Mouse (Mus musculus): ENCODE results near the gene Xpo6. TPM values are rescaled to one million over a fixed set of nuclear protein-coding genes. Genes with fewer than 3 reads are reported as not detected.

Xpo6 gene
- polyA plus RNA-seq, 1 experiment: 162 TPM

DNA sequence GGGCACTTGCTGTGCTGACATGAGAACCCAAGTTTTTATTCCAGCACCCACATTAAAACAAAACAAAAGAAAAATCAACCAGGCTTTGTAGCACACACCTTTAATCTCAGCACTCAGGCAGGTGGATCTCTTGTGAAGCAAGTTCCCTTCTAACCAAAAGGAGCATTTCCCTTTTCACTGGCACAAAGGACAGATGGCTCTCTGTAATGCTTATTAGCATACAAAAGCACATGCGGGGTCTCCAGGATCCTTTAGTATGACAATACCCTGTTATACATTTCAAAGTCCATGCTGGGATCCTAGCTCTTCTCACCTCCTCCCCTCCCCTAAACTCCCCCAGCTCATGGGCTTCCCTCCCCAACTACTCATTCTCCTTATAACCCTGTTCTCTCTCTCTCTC lies 20.3 kb upstream of the Xpo6 start:
- Histone ChIP-seq H3K4me3 (replicated peaks; ENCODE audit: insufficient read depth, low read depth, low read length) (no peak overlapping the region), H3K27me3 (ENCODE audit: control insufficient read depth, insufficient read depth, low read length) (no peaks in the 10 kb centered on the region), H3K4me1 (ENCODE audit: control insufficient read depth, insufficient read depth, low read length) (peaks cover 6% of the 10 kb centered on the region), H3K27ac (ENCODE audit: insufficient read depth, low read length) (no peak overlapping the region)
- no peak for DNase-seq
- WGBS: 65% methylated on average over 1 of the region's 1 CpGs
- no peak for TF ChIP-seq CTCF (IDR thresholded peaks at IDR 0.05; ENCODE audit: borderline replicate concordance, insufficient read depth, low read depth, low read length)
- no peak for TF ChIP-seq POLR2A (IDR thresholded peaks at IDR 0.05; ENCODE audit: borderline replicate concordance, insufficient read depth, low read length)

DNA sequence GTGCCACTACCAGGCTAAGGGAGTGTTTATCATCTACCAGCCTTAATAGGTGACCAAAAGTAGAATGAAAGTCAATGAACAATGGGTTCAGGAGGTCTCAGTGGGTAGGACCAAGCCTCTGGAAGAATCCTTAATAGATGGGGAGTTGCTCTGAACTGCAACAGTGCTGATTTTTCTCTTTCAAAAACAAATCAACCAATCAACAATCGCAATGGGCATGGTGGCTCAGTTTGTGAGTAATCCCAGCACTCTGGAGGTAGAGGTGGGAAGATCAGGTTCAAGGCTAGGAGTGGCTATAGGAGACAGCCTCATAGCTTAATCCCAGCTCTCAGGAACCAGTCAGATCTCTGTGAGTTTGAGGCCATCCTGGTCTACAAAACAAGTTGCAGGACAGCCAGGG lies 18.0 kb upstream of the Xpo6 start:
- H3K27ac ChIP-seq (ENCODE audit: insufficient read depth, low read length): no peak overlapping the region
- TF ChIP-seq POLR2A (IDR thresholded peaks at IDR 0.05; ENCODE audit: borderline replicate concordance, insufficient read depth, low read length) (no peak), CTCF (IDR thresholded peaks at IDR 0.05; ENCODE audit: borderline replicate concordance, insufficient read depth, low read depth, low read length) (no peak)
- peaks cover 11% of the 10 kb centered on the region for H3K4me1 ChIP-seq (ENCODE audit: control insufficient read depth, insufficient read depth, low read length)
- H3K27me3 ChIP-seq (ENCODE audit: control insufficient read depth, insufficient read depth, low read length): no peaks in the 10 kb centered on the region
- H3K4me3 ChIP-seq (replicated peaks; ENCODE audit: insufficient read depth, low read depth, low read length): no peak overlapping the region
- 87% methylated on average over 1 of the region's 1 CpGs for WGBS
- DNase-seq: no peak

DNA sequence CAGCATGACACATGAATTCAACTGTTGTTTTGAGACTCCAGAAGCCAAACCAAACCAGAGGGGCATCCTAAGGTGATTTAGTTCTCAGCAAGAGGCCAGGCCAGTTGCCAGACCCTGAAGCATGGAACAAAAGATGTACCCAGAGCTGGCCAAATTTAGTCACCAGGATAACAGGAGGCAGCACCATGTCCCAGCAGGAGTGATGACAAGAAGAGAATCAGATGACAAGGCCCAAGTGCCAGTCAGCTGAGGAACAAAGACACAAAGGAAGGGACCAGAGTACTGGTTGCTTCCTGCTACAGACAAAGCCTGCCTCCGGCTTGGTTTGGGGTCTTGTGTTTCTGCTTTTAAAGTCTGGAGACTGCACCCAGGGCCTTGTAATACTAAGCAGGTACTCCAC lies 16.6 kb upstream of the Xpo6 start:
- DNase-seq: peak; percentile 88 to 94
- peaks cover 11% of the 10 kb centered on the region for H3K4me1 ChIP-seq (ENCODE audit: control insufficient read depth, insufficient read depth, low read length)
- no peak for TF ChIP-seq POLR2A (IDR thresholded peaks at IDR 0.05; ENCODE audit: borderline replicate concordance, insufficient read depth, low read length)
- no peak for TF ChIP-seq CTCF (IDR thresholded peaks at IDR 0.05; ENCODE audit: borderline replicate concordance, insufficient read depth, low read depth, low read length)
- H3K27me3 ChIP-seq (ENCODE audit: control insufficient read depth, insufficient read depth, low read length): no peaks in the 10 kb centered on the region
- WGBS: 9% methylated on average over 1 of the region's 1 CpGs
- no peak overlapping the region for H3K4me3 ChIP-seq (replicated peaks; ENCODE audit: insufficient read depth, low read depth, low read length)
- peak overlapping the region; percentile 6; the same call in 1 of the 2 replicates for H3K27ac ChIP-seq (ENCODE audit: insufficient read depth, low read length)

DNA sequence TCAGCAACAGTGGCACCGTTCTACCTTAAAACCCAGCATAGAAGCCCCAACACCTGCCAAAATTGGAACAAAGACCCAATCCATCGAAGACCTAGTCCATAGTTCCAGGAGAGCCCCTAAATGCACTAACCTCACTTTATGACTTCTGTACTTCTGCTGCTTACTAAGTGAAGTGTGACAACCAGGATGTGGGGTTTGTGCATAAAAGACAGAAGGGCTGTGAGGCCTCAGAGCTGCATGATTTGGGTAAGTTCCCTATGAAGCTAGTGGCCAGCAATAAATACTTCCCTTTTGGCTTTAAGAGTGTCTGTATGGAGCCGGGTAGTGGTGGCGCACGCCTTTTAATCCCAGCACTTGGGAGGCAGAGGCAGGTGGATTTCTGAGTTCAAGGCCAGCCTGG lies 10.6 kb upstream of the Xpo6 start:
- no peak overlapping the region for H3K27ac ChIP-seq (ENCODE audit: insufficient read depth, low read length)
- WGBS: 89% methylated on average over 5 of the region's 5 CpGs
- no peak for DNase-seq
- TF ChIP-seq CTCF (IDR thresholded peaks at IDR 0.05; ENCODE audit: borderline replicate concordance, insufficient read depth, low read depth, low read length): no peak
- no peak for TF ChIP-seq POLR2A (IDR thresholded peaks at IDR 0.05; ENCODE audit: borderline replicate concordance, insufficient read depth, low read length)
- H3K4me1 ChIP-seq (ENCODE audit: control insufficient read depth, insufficient read depth, low read length): peaks cover 6% of the 10 kb centered on the region; the same call in 1 of the 2 replicates
- no peak overlapping the region for H3K4me3 ChIP-seq (replicated peaks; ENCODE audit: insufficient read depth, low read depth, low read length)
- H3K27me3 ChIP-seq (ENCODE audit: control insufficient read depth, insufficient read depth, low read length): no peaks in the 10 kb centered on the region

DNA sequence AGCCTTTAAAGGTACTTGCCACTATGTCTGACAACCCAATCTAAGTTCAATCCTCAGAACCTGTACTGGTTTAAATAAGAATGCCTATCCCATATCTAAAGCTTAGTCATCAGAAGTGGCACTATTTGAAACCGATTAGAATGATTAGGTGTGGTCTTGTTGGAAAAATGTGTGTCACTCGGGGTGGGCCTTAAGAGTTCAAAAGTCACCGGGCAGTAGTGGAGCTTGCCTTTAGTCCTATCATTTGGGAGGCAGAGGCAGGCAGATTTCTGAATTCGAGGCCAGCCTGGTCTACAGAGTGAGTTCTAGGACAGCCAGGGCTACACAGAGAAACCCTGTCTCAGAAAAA lies 670 bp upstream of the Xpo6 start:
- Histone ChIP-seq H3K27me3 (ENCODE audit: control insufficient read depth, insufficient read depth, low read length) (no peaks in the 10 kb centered on the region), H3K4me1 (ENCODE audit: control insufficient read depth, insufficient read depth, low read length) (peaks cover 5% of the 10 kb centered on the region), H3K27ac (ENCODE audit: insufficient read depth, low read length) (no peak overlapping the region), H3K4me3 (replicated peaks; ENCODE audit: insufficient read depth, low read depth, low read length) (peak overlapping the region; percentile 96)
- 94% methylated on average over 4 of the region's 4 CpGs for WGBS
- DNase-seq: no peak
- TF ChIP-seq CTCF (IDR thresholded peaks at IDR 0.05; ENCODE audit: borderline replicate concordance, insufficient read depth, low read depth, low read length) (no peak), POLR2A (IDR thresholded peaks at IDR 0.05; ENCODE audit: borderline replicate concordance, insufficient read depth, low read length) (no peak)

DNA sequence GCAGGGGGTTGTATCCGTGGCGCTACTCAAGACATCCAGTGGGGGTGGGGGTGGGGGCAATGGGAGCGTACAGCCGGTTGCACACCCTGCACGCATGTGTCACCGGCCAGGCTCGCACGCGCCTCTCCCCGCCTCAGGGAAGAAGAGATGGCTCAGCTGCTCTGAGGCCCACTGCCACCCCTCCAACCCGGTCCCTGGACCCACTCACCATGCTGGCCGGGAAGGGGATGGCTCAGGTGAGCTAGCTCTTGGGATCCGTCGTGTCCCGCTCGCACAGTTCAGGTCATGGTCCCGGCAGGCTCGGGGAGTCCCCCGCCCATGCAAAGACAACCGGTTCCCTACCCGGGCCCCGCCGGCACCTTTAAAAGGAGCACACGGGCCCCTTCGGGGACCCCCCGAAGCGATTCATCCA lies 604 bp downstream of the Xpo6 start:
- TF ChIP-seq CTCF (IDR thresholded peaks at IDR 0.05; ENCODE audit: borderline replicate concordance, insufficient read depth, low read depth, low read length) (no peak), POLR2A (IDR thresholded peaks at IDR 0.05; ENCODE audit: borderline replicate concordance, insufficient read depth, low read length) (no peak)
- Histone ChIP-seq H3K4me1 (ENCODE audit: control insufficient read depth, insufficient read depth, low read length) (peaks cover 7% of the 10 kb centered on the region), H3K27ac (ENCODE audit: insufficient read depth, low read length) (peak overlapping the region; percentile 92), H3K27me3 (ENCODE audit: control insufficient read depth, insufficient read depth, low read length) (no peaks in the 10 kb centered on the region), H3K4me3 (replicated peaks; ENCODE audit: insufficient read depth, low read depth, low read length) (peak overlapping the region; percentile 96)
- DNase-seq: peak; percentile 60 to 71
- 2% methylated on average over 27 of the region's 27 CpGs for WGBS

DNA sequence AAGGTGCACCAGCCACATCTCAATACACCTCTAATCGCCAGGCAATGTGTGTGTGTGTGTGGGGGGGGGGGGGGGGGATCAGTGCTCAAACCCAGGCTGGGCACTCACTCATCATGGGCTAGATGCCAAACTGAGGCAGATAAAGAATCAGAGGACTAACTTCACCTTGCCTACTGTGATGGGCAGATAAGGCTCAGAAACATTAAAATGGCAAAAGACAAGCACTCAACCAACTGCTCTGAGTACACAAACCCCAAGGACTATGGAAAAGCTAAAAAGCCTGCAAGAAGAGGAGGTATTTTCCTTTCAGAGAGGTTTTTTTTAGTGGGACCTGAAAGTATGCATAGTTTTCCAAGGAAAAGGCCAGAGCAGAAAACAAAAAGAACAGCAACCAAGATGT lies 1.4 kb downstream of the Xpo6 start:
- H3K27me3 ChIP-seq (ENCODE audit: control insufficient read depth, insufficient read depth, low read length): no peaks in the 10 kb centered on the region
- TF ChIP-seq CTCF (IDR thresholded peaks at IDR 0.05; ENCODE audit: borderline replicate concordance, insufficient read depth, low read depth, low read length): no peak
- no peak for TF ChIP-seq POLR2A (IDR thresholded peaks at IDR 0.05; ENCODE audit: borderline replicate concordance, insufficient read depth, low read length)
- H3K27ac ChIP-seq (ENCODE audit: insufficient read depth, low read length): no peak overlapping the region
- WGBS: 0% methylated on average over 1 of the region's 1 CpGs
- peaks cover 7% of the 10 kb centered on the region for H3K4me1 ChIP-seq (ENCODE audit: control insufficient read depth, insufficient read depth, low read length)
- DNase-seq: peak in 1 of 2 experiments; percentile 47
- H3K4me3 ChIP-seq (replicated peaks; ENCODE audit: insufficient read depth, low read depth, low read length): peak overlapping the region; percentile 96

DNA sequence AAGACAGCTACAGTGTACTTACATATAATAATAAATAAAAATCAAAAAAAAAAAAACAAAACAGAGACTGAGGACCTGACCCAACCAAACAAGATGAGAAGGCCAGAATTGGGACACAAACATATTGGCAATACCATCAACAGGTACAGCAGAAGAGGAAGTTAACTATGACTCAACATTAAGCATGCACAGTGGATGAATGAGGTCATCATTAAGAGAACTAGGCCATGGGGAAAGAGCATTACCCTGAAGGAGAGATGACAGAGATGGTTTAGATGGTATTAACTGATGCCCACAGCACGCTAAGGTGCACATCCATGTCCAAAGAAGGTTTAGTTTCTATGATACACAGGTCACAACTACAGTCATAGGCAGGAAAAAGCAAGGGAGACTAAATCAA lies 6.1 kb downstream of the Xpo6 start:
- Histone ChIP-seq H3K27ac (ENCODE audit: insufficient read depth, low read length) (no peak overlapping the region), H3K27me3 (ENCODE audit: control insufficient read depth, insufficient read depth, low read length) (no peaks in the 10 kb centered on the region), H3K4me3 (replicated peaks; ENCODE audit: insufficient read depth, low read depth, low read length) (no peak overlapping the region), H3K4me1 (ENCODE audit: control insufficient read depth, insufficient read depth, low read length) (peaks cover 10% of the 10 kb centered on the region)
- WGBS: 90% methylated on average over 1 of the region's 1 CpGs
- no peak for DNase-seq
- no peak for TF ChIP-seq CTCF (IDR thresholded peaks at IDR 0.05; ENCODE audit: borderline replicate concordance, insufficient read depth, low read depth, low read length)
- TF ChIP-seq POLR2A (IDR thresholded peaks at IDR 0.05; ENCODE audit: borderline replicate concordance, insufficient read depth, low read length): no peak
